Mouse (Mus musculus): Measurements from ENCODE around the gene Aim2. TPM values are rescaled to one million over a fixed set of nuclear protein-coding genes. Genes with fewer than 3 reads are reported as not detected.
A peak's percentile ranks its signal among the peaks of the same experiment; 100 is the strongest.

Gene Aim2
- polyA plus RNA-seq, 1 experiment = not detected

- Histone ChIP-seq H3K4me3 (ENCODE audit: insufficient read depth, low read depth, low read length) (no peak overlapping the region), H3K4me1 (ENCODE audit: control insufficient read depth, insufficient read depth, insufficient read length, low read length) (no peaks in the 10 kb centered on the region), H3K27ac (replicated peaks; ENCODE audit: low read depth, low read length) (no peak overlapping the region)
Measured at GRCm38 (mm10) chr1:173398323-173398970, 47.8 kb downstream of the Aim2 start.

DNA sequence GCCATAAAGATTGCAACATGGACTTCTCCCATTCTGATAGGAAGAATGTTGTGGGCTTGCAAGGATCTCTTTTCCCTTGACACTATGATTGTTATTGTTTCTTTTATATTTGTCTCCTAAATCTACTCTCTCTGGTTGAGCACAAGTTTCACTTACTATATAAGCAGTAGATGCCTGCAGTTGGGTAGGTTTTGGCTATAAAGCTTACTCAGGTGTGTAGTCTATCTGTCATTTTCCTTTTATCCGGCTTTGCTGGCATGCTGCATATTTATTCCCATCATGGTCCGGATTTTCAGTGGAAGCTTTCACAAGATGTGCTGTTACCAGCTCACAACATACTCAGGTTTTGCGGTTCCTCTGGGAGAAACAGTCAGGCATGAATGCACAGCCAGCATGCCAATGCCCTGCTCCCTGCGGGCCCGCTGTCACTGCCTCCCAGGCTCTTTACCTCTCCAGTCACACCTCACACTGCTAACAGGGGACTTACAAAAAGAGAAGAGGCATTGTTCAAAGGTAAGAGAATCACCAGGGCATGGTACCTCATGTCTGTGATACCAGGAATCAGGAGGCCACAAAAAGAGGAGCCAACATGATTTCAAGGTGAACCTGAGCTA, 54.1 kb downstream of the Aim2 start:
- no peak overlapping the region for H3K27ac ChIP-seq (replicated peaks; ENCODE audit: low read depth, low read length)
- H3K4me1 ChIP-seq (ENCODE audit: control insufficient read depth, insufficient read depth, insufficient read length, low read length) = no peaks in the 10 kb centered on the region
- H3K4me3 ChIP-seq (ENCODE audit: insufficient read depth, low read depth, low read length) = no peak overlapping the region

GRCm38 (mm10) chr1:173409066-173409465, 58.4 kb downstream of the Aim2 start:
- Histone ChIP-seq H3K27ac (replicated peaks; ENCODE audit: low read depth, low read length) (no peak overlapping the region), H3K4me1 (ENCODE audit: control insufficient read depth, insufficient read depth, insufficient read length, low read length) (no peaks in the 10 kb centered on the region), H3K4me3 (ENCODE audit: insufficient read depth, low read depth, low read length) (no peak overlapping the region)

DNA sequence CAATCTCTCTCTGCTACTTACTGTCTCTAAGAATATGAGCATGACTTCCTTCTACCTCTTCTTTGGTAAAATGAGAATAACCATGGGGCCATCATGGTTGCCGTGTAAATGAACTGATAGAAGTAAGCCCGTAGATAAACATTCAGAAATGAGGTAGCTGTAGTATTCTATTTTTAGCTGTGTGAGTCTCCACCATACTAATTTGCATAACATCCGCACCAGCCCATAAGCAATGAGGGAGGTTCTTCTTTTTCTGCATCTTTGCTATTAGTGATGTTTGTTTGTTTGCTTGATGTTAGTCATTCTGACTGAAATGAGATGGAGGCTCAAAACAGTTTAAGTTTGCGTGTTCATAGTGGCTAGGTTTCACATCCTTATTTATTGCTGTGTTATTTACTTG, 61.2 kb downstream of the Aim2 start:
- H3K27ac ChIP-seq (replicated peaks; ENCODE audit: low read depth, low read length) = no peak overlapping the region
- no peaks in the 10 kb centered on the region for H3K4me1 ChIP-seq (ENCODE audit: control insufficient read depth, insufficient read depth, insufficient read length, low read length)
- H3K4me3 ChIP-seq (ENCODE audit: insufficient read depth, low read depth, low read length) = no peak overlapping the region

- H3K4me3 ChIP-seq (ENCODE audit: insufficient read depth, low read depth, low read length) = no peak overlapping the region
- no peaks in the 10 kb centered on the region for H3K4me1 ChIP-seq (ENCODE audit: control insufficient read depth, insufficient read depth, insufficient read length, low read length)
- no peak overlapping the region for H3K27ac ChIP-seq (replicated peaks; ENCODE audit: low read depth, low read length)
Measured at GRCm38 (mm10) chr1:173414631-173415030, 64.0 kb downstream of the Aim2 start.

GRCm38 (mm10) chr1:173418516-173418915, 67.8 kb downstream of the Aim2 start:
- Histone ChIP-seq H3K4me1 (ENCODE audit: control insufficient read depth, insufficient read depth, insufficient read length, low read length) (no peaks in the 10 kb centered on the region), H3K27ac (replicated peaks; ENCODE audit: low read depth, low read length) (no peak overlapping the region), H3K4me3 (ENCODE audit: insufficient read depth, low read depth, low read length) (no peak overlapping the region)

- Histone ChIP-seq H3K4me3 (ENCODE audit: insufficient read depth, low read depth, low read length) (no peak overlapping the region; the same call in 1 of the 2 replicates), H3K4me1 (ENCODE audit: control insufficient read depth, insufficient read depth, insufficient read length, low read length) (no peaks in the 10 kb centered on the region), H3K27ac (replicated peaks; ENCODE audit: low read depth, low read length) (no peak overlapping the region)
Measured at GRCm38 (mm10) chr1:173418936-173419621, 68.4 kb downstream of the Aim2 start.

DNA sequence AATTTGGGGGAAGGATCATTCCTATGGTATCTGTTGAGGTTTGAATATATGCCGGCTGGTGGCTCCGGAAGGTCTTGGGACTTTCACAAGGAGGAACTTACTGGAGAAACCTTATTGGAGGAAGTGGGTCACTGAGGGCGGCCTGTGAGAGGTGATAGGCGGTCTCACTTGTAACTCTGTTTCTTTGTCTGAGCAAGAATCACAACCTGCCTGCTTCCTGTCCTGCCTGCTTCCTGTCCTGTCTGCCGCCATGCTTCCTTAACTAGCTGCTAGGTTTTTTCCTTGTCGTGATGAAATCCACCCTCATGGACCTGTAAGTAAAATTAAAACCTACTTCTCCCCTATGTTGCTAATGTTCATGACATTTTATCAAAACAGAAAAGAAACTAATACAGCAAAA, 69.7 kb downstream of the Aim2 start:
- Histone ChIP-seq H3K4me3 (ENCODE audit: insufficient read depth, low read depth, low read length) (peak overlapping the region; percentile 15; the same call in 1 of the 2 replicates), H3K27ac (replicated peaks; ENCODE audit: low read depth, low read length) (no peak overlapping the region), H3K4me1 (ENCODE audit: control insufficient read depth, insufficient read depth, insufficient read length, low read length) (no peaks in the 10 kb centered on the region)

DNA sequence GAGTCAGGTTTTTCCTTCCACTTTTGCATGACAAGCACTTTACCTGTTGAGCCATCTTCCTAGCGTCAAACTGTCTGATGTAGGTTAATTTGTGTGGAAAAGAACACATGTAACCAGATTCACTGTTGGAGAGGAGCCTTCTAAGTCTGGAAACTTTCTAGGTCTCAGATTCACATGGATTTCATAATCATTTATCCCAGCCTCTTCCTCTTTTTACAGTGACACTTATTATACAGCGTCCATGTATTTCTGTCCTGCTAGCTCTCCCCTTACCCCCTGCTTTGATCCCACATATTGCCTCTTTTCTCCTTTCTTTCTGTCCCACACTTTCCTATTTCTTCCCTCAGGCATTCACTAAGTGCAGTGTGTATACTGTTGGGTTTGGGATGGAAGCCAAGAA, 75.7 kb downstream of the Aim2 start:
- no peak overlapping the region for H3K27ac ChIP-seq (replicated peaks; ENCODE audit: low read depth, low read length)
- no peaks in the 10 kb centered on the region for H3K4me1 ChIP-seq (ENCODE audit: control insufficient read depth, insufficient read depth, insufficient read length, low read length)
- H3K4me3 ChIP-seq (ENCODE audit: insufficient read depth, low read depth, low read length) = no peak overlapping the region

GRCm38 (mm10) chr1:173427385-173427784, 76.7 kb downstream of the Aim2 start:
- Histone ChIP-seq H3K4me3 (ENCODE audit: insufficient read depth, low read depth, low read length) (no peak overlapping the region), H3K4me1 (ENCODE audit: control insufficient read depth, insufficient read depth, insufficient read length, low read length) (no peaks in the 10 kb centered on the region), H3K27ac (replicated peaks; ENCODE audit: low read depth, low read length) (no peak overlapping the region)

DNA sequence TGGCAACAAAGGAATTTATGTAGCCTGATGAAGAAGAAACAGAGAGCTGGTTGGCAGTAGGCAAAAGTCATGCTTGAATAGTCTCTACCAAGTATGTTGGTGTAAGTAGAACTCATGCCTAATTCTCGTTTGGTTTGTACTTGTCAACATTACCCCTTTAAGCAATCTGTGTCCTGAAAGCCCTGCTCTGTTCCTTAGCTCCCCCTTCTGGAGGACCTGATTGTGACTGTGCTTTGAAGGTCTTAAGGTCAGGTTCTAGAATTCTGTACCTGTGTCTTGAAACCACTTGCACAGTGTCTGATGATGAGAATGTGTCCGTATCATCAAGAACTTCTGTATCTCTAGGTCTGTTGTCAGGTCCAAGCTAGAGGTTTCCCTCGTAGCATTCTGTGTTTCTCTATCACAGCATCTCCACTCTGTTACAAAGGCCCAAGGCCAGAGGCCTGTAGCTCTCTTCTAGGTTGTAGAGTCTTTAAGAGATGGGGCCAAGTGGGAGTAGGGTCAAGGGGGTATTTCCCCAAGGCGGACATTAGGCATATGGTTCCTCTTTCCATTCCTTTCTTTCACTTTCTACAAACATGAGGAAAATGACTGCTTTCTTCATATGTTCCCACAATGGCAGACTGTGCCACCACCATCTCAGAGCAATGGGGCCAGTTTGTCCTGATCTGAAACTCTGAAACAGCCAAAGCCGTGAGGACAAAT, 79.5 kb downstream of the Aim2 start:
- no peak overlapping the region for H3K4me3 ChIP-seq (ENCODE audit: insufficient read depth, low read depth, low read length)
- no peak overlapping the region for H3K27ac ChIP-seq (replicated peaks; ENCODE audit: low read depth, low read length)
- no peaks in the 10 kb centered on the region for H3K4me1 ChIP-seq (ENCODE audit: control insufficient read depth, insufficient read depth, insufficient read length, low read length)

DNA sequence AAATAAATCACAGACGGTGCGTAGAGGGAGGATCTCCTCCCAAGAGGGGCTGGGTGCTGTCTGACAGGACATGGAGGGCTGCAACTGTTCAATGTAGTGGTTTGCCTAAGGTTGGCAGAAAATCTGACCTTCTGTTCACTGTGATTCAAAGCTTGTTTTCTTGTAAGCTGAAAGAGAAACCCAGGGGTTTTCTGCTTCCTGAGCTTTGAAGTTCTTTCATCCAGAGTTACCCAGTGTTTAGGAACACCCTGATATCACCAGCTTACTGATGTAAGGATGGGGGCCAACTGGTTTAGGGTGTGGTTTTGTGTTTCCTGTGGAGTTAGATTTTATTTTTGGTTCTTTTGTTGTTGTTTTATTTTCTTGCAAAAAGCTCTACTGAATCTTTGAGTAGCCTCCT, 81.7 kb downstream of the Aim2 start:
- no peak overlapping the region for H3K27ac ChIP-seq (replicated peaks; ENCODE audit: low read depth, low read length)
- no peaks in the 10 kb centered on the region for H3K4me1 ChIP-seq (ENCODE audit: control insufficient read depth, insufficient read depth, insufficient read length, low read length)
- no peak overlapping the region for H3K4me3 ChIP-seq (ENCODE audit: insufficient read depth, low read depth, low read length)

DNA sequence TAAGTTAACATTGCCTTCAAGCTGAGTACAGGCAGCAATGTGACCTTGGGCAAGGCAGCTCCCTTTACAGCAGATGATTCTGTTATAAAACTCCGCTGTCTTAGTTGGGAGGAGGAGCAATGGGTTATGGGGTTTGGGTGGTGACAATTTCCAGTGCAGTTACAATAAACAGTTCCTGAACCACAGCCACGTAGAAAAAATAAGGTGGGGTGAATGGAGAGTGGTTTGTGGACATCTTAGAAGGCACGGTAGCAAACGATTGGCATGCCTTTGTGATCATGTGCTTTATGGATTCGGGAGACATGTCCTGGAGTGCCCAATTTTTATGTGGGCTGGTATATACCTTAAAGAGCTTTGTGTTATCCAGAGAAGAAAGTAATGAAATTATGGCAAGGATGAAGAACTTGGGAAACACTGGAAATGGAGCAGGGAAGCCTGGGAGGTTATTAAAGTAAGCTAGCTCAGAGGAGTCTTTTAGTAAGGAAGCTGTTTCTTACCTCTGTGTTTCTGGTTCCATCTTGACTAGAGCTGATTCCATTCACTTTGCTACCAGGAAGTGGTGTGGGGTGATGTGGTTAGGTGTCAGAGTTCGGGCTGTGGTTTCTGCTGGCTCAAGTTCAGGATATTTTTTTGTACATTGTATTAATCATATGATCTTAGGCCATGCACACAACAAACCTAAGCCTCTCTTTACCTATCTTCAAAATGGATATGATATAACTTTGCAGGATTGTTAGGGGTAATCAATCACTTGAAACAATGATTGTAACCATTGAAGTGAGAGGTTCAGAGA, 86.7 kb downstream of the Aim2 start:
- H3K4me3 ChIP-seq (ENCODE audit: insufficient read depth, low read depth, low read length) = no peak overlapping the region
- no peaks in the 10 kb centered on the region for H3K4me1 ChIP-seq (ENCODE audit: control insufficient read depth, insufficient read depth, insufficient read length, low read length)
- no peak overlapping the region for H3K27ac ChIP-seq (replicated peaks; ENCODE audit: low read depth, low read length)

DNA sequence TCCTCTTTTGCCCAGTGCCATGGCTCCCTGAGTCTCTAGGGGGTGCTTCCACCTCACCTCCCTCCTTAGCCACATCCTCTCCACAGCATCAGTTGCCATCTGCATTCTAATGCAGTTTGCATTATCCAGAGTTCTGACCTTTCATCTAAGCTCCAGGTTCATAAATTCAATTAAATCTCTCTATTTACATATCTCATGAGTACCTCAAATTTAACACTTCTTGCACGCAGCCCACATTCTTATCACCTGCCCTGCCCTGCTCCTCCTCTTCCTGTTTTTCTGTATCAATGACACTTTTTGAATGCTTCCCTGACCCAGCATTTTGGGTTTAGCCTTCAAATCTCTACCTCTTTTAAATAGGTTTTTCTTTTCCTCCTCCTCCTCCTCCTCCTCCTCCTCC, 90.0 kb downstream of the Aim2 start:
- no peak overlapping the region for H3K27ac ChIP-seq (replicated peaks; ENCODE audit: low read depth, low read length)
- H3K4me1 ChIP-seq (ENCODE audit: control insufficient read depth, insufficient read depth, insufficient read length, low read length) = no peaks in the 10 kb centered on the region
- no peak overlapping the region for H3K4me3 ChIP-seq (ENCODE audit: insufficient read depth, low read depth, low read length)

DNA sequence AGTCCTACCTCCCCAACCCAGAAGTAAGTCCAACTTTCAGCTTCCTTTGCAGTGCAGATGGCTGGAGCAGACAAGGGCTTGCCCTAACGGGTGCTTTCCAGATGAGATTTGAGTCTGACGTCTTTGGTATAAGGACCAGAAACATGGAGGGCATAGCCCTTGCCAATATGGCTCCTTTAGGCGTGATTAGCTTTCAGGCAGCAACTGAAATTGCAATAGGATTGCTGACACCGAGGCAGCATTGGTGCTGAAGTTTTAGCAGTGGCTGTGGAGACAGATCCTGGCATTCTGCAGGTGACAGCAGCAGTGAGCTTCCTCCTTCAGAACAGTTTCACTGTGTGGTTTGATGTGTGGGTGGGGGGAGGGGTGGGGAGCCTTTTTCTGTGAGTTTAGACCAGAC, 90.5 kb downstream of the Aim2 start:
- no peaks in the 10 kb centered on the region for H3K4me1 ChIP-seq (ENCODE audit: control insufficient read depth, insufficient read depth, insufficient read length, low read length)
- no peak overlapping the region for H3K27ac ChIP-seq (replicated peaks; ENCODE audit: low read depth, low read length)
- H3K4me3 ChIP-seq (ENCODE audit: insufficient read depth, low read depth, low read length) = no peak overlapping the region
